Mouse (Mus musculus): ENCODE results near the gene Fcer2a. TPM values are rescaled to one million over a fixed set of nuclear protein-coding genes. Genes with fewer than 3 reads are reported as not detected.

The Fcer2a gene
- polyA plus RNA-seq, 1 experiment from 2014 or later, result 0.16 TPM

- no peak overlapping the region for H3K9ac ChIP-seq (ENCODE audit: low read length)
- no peak overlapping the region for H3K4me3 ChIP-seq (ENCODE audit: low read length)
- H3K4me2 ChIP-seq (ENCODE audit: low read depth, low read length), result no peak overlapping the region
- H3K4me1 ChIP-seq (ENCODE audit: control insufficient read depth, insufficient read depth, low read length), result no peaks in the 10 kb centered on the region
- ATAC-seq (replicated peaks; ENCODE audit: extremely low read depth, insufficient read depth, low FRiP score), result no peak
- H3K9me3 ChIP-seq (replicated peaks; ENCODE audit: control insufficient read depth, low read length), result no peaks in the 10 kb centered on the region
- H3K27me3 ChIP-seq (ENCODE audit: control insufficient read depth, insufficient read depth, low read length), result no peaks in the 10 kb centered on the region
- no peaks in the 10 kb centered on the region for H3K36me3 ChIP-seq (ENCODE audit: control insufficient read depth, insufficient read depth)
- 70% methylated on average over 4 of the region's 4 CpGs for WGBS
- H3K27ac ChIP-seq (ENCODE audit: low read length), result no peak overlapping the region
These were observed 46.4 kb downstream of the Fcer2a start for GRCm38 (mm10) chr8:3647561-3647960.

DNA sequence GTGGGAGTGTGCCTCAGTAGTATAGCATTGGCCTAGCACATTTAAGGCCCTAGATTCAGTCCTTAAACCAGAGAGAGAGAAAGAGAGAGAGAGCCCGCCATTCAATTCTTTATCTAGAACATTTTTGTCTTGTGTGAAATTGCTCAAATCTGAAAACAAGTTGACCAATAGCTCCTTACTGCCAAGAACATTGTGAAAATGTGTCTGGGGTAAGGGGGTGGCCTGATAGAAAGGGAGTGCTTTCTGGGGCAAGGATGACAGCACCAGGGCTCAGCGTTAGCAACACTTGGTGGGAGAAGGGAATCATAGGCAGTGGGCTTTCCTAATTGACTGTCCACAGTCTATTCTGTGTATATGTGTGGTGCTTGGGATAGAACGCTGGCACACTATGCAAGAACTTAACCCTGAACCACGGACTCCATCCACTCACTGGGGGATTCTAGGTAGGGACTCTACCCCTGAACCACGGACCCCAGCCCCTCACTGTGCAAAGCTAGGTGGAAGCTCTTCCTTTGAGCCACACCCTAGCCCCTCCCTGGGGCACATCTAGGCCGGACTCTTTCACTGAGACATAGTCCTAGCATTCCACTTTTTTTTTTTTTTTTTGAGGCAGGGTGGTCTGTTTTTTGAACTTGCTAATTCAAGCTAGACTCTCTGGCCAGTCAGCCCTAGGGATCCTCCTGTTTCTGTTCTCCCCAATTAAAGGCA is 47.0 kb downstream of the Fcer2a start:
- 78% methylated on average over 6 of the region's 6 CpGs for WGBS
- Histone ChIP-seq H3K9ac (ENCODE audit: low read length) (no peak overlapping the region), H3K27me3 (ENCODE audit: control insufficient read depth, insufficient read depth, low read length) (no peaks in the 10 kb centered on the region), H3K4me1 (ENCODE audit: control insufficient read depth, insufficient read depth, low read length) (no peaks in the 10 kb centered on the region), H3K4me2 (ENCODE audit: low read depth, low read length) (no peak overlapping the region), H3K36me3 (ENCODE audit: control insufficient read depth, insufficient read depth) (no peaks in the 10 kb centered on the region), H3K4me3 (ENCODE audit: low read length) (no peak overlapping the region), H3K9me3 (replicated peaks; ENCODE audit: control insufficient read depth, low read length) (no peaks in the 10 kb centered on the region), H3K27ac (ENCODE audit: low read length) (no peak overlapping the region)
- no peak for ATAC-seq (replicated peaks; ENCODE audit: extremely low read depth, insufficient read depth, low FRiP score)

- Histone ChIP-seq H3K36me3 (ENCODE audit: control insufficient read depth, insufficient read depth) (no peaks in the 10 kb centered on the region), H3K9ac (ENCODE audit: low read length) (no peak overlapping the region), H3K4me3 (ENCODE audit: low read length) (no peak overlapping the region), H3K27ac (ENCODE audit: low read length) (no peak overlapping the region), H3K9me3 (replicated peaks; ENCODE audit: control insufficient read depth, low read length) (no peaks in the 10 kb centered on the region), H3K4me2 (ENCODE audit: low read depth, low read length) (no peak overlapping the region), H3K27me3 (ENCODE audit: control insufficient read depth, insufficient read depth, low read length) (no peaks in the 10 kb centered on the region), H3K4me1 (ENCODE audit: control insufficient read depth, insufficient read depth, low read length) (no peaks in the 10 kb centered on the region)
- 25% methylated on average over 5 of the region's 5 CpGs for WGBS
- ATAC-seq (replicated peaks; ENCODE audit: extremely low read depth, insufficient read depth, low FRiP score), result no peak
These were observed 48.2 kb downstream of the Fcer2a start for GRCm38 (mm10) chr8:3645804-3646203.

Other genes with a start within 250 kb of the Fcer2a start
- gene Pex11g, start 226.5 kb downstream of the Fcer2a start, polyA plus RNA-seq (2015; fragmentation: Nextera tagmentation; extraction: Ambion mirVana), result 5.3 and 6.2 TPM in 2 replicates
- gene Tex45, start 223.3 kb downstream of the Fcer2a start, polyA plus RNA-seq (2015; fragmentation: Nextera tagmentation; extraction: Ambion mirVana), result not detected in 2 replicates
- gene Zfp358, start 201.0 kb downstream of the Fcer2a start, polyA plus RNA-seq (2015; fragmentation: Nextera tagmentation; extraction: Ambion mirVana), result 30.8 and 31.0 TPM in 2 replicates
- 51.9 and 55.0 TPM in 2 replicates for gene Mcoln1, start 193.7 kb downstream of the Fcer2a start, polyA plus RNA-seq (2015; fragmentation: Nextera tagmentation; extraction: Ambion mirVana)
- gene Pnpla6, start 178.8 kb downstream of the Fcer2a start, polyA plus RNA-seq (2015; fragmentation: Nextera tagmentation; extraction: Ambion mirVana), result 16.3 and 18.1 TPM in 2 replicates
- gene C330021F23Rik, start 126.2 kb downstream of the Fcer2a start, polyA plus RNA-seq (2015; fragmentation: Nextera tagmentation; extraction: Ambion mirVana), result 4.9 and 5.4 TPM in 2 replicates
- 2.1 and 2.3 TPM in 2 replicates for gene Camsap3, start 106.9 kb downstream of the Fcer2a start, polyA plus RNA-seq (2015; fragmentation: Nextera tagmentation; extraction: Ambion mirVana)
- 35.6 and 36.8 TPM in 2 replicates for gene Xab2, start 72.9 kb downstream of the Fcer2a start, polyA plus RNA-seq (2015; fragmentation: Nextera tagmentation; extraction: Ambion mirVana)
- gene Pet100, start 72.6 kb downstream of the Fcer2a start, polyA plus RNA-seq (2015; fragmentation: Nextera tagmentation; extraction: Ambion mirVana), result 65.9 and 79.7 TPM in 2 replicates
- 0.17 and 0.34 TPM in 2 replicates for gene Pcp2, start 68.6 kb downstream of the Fcer2a start, polyA plus RNA-seq (2015; fragmentation: Nextera tagmentation; extraction: Ambion mirVana)
- gene Stxbp2, start 63.2 kb downstream of the Fcer2a start, polyA plus RNA-seq (2015; fragmentation: Nextera tagmentation; extraction: Ambion mirVana), result 47.3 and 50.4 TPM in 2 replicates
- not detected in 2 replicates for gene Retn, start 38.4 kb downstream of the Fcer2a start, polyA plus RNA-seq (2015; fragmentation: Nextera tagmentation; extraction: Ambion mirVana)
- 0.55 and 0.58 TPM in 2 replicates for gene Mcemp1, start 28.4 kb downstream of the Fcer2a start, polyA plus RNA-seq (2015; fragmentation: Nextera tagmentation; extraction: Ambion mirVana)
- 4.3 and 4.4 TPM in 2 replicates for gene Fcor, start 21.8 kb downstream of the Fcer2a start, polyA plus RNA-seq (2015; fragmentation: Nextera tagmentation; extraction: Ambion mirVana)
- gene Trappc5, start 17.9 kb downstream of the Fcer2a start, polyA plus RNA-seq (2015; fragmentation: Nextera tagmentation; extraction: Ambion mirVana), result 32.4 and 35.2 TPM in 2 replicates
- gene Clec4g, start 26.5 kb upstream of the Fcer2a start, polyA plus RNA-seq (2015; fragmentation: Nextera tagmentation; extraction: Ambion mirVana), result 2.0 and 2.6 TPM in 2 replicates
- 0.19 and 0.28 TPM in 2 replicates for gene Cd209a, start 54.8 kb upstream of the Fcer2a start, polyA plus RNA-seq (2015; fragmentation: Nextera tagmentation; extraction: Ambion mirVana)
- 0.16 and 0.39 TPM in 2 replicates for gene Cd209e, start 160.1 kb upstream of the Fcer2a start, polyA plus RNA-seq (2015; fragmentation: Nextera tagmentation; extraction: Ambion mirVana)
- gene Cd209d, start 184.4 kb upstream of the Fcer2a start, polyA plus RNA-seq (2015; fragmentation: Nextera tagmentation; extraction: Ambion mirVana), result not detected in 2 replicates
- gene Cd209b, start 232.7 kb upstream of the Fcer2a start, polyA plus RNA-seq (2015; fragmentation: Nextera tagmentation; extraction: Ambion mirVana), result not detected in 2 replicates

All from heart, embryonic 16.5 days (tissue).